Comparison of ENCODE assay signal across 9 mouse cellular contexts in the genomic region with DNA sequence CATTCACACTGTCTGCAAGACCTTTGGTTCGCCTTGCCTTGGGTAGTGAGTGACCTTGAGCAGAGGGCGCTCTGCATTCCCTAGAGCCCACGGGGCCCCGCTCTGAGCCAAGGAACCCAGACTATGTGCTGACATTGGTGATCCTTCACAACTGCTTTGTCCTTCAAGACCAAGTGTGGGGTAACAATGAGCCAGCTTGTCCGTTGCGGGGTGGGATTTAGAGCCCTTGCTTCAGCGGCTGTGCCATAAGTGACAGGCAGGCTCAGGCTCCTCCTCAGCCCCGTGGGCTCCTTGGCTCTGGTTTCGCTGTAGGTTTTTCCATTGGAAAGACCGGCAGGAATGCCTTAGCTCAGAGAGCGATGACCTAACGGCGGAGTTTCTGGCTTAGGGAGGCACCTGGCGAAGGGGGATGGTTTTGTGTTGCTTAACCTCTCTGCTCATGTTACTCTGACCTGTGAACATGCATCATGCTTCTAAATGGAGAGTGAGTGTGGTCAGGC.
DNase-seq lines count a peak whose midpoint lies in the region; ATAC-seq and TF ChIP-seq lines count a peak whose summit lies in the region.
"Had no signal": no experiment of that assay in that cellular context is flagged by ENCODE, and none has a peak within 500 bp of the region (broad histone marks: within the 10 kb centered on the region; RNA-seq: fewer than 3 reads in every experiment).

No protein-coding gene starts in this region.

- no peak for TF ChIP-seq POLR2A in heart, adult 2 months (IDR thresholded peaks at IDR 0.05; ENCODE audit: insufficient read depth, low read depth, low read length)

- peaks cover 4% of the 10 kb centered on the region; the same call in 1 of the 2 replicates for H3K9me3 ChIP-seq in forebrain, embryonic 10.5 days
- H3K9me3 ChIP-seq in forebrain, embryonic 13.5 days (replicated peaks): no peaks in the 10 kb centered on the region

- no peak overlapping the region for H3K4me2 ChIP-seq in forebrain, embryonic 13.5 days

- peaks cover 45% of the 10 kb centered on the region for H3K4me1 ChIP-seq in forebrain, embryonic 10.5 days
- H3K4me1 ChIP-seq in forebrain, embryonic 13.5 days: peaks cover 38% of the 10 kb centered on the region
- peaks cover 17% of the 10 kb centered on the region for H3K4me1 ChIP-seq in heart, adult 2 months (ENCODE audit: control insufficient read depth, insufficient read depth, low read length)

- DNase-seq in forebrain, embryonic 10.5 days (ENCODE audit: extremely low spot score, low spot score): no peak
- DNase-seq in ZHBTc4 (ENCODE audit: low read depth, low spot score) (peak; percentile 64), MN1 (ENCODE audit: low spot score) (no peak)
- DNase-seq in heart, adult 2 months: peak; percentile 43 to 72
- peak; percentile 18 for DNase-seq in kidney, postnatal 10 days
- no peak for DNase-seq in cerebellum, postnatal 14 days
- no peak for DNase-seq in layer of hippocampus, adult 8-10 months (ENCODE audit: low spot score in 2 of 2)
- DNase-seq: right cerebral cortex, postnatal 25 days had no signal

- no peak overlapping the region for H3K4me3 ChIP-seq in forebrain, embryonic 10.5 days
- H3K4me3 ChIP-seq in forebrain, embryonic 13.5 days: no peak overlapping the region
- no peak overlapping the region for H3K4me3 ChIP-seq in heart, adult 2 months

- WGBS in forebrain, embryonic 10.5 days: 87% methylated on average over 14 of the region's 14 CpGs
- WGBS in forebrain, embryonic 13.5 days: 83% methylated on average over 14 of the region's 14 CpGs
- 53% methylated on average over 14 of the region's 14 CpGs for WGBS in heart, adult 2 months

- intact Hi-C loops in heart, adult 2 months (cut with DNase I): no loop called here

- no peak overlapping the region for H3K9ac ChIP-seq in forebrain, embryonic 13.5 days
- peak overlapping the region; percentile 30; the same call in 1 of the 2 replicates for H3K9ac ChIP-seq in heart, adult 2 months (ENCODE audit: low read depth, low read length)

- TF ChIP-seq CTCF in heart, adult 2 months (IDR thresholded peaks at IDR 0.05): no peak

- no peaks in the 10 kb centered on the region for H3K79me2 ChIP-seq in heart, adult 2 months (replicated peaks; ENCODE audit: control insufficient read depth, insufficient read depth, low read length)

- no peaks in the 10 kb centered on the region for H3K27me3 ChIP-seq in forebrain, embryonic 10.5 days (ENCODE audit: poor library complexity, severe bottlenecking)
- no peaks in the 10 kb centered on the region for H3K27me3 ChIP-seq in forebrain, embryonic 13.5 days
- no peaks in the 10 kb centered on the region for H3K27me3 ChIP-seq in heart, adult 2 months (ENCODE audit: control insufficient read depth, insufficient read depth, low read length)

- 0 out of 2 replicates have a peak, but pooled peaks have one; percentile 50 for TF ChIP-seq EP300 in heart, adult 2 months (IDR thresholded peaks at IDR 0.05; ENCODE audit: insufficient read depth, low read depth, low read length)

- no peaks in the 10 kb centered on the region for H3K36me3 ChIP-seq in forebrain, embryonic 10.5 days (replicated peaks)
- H3K36me3 ChIP-seq in forebrain, embryonic 13.5 days (ENCODE audit: poor library complexity, severe bottlenecking): no peaks in the 10 kb centered on the region
- H3K36me3 ChIP-seq in heart, adult 2 months (ENCODE audit: control insufficient read depth, insufficient read depth, low read length): no peaks in the 10 kb centered on the region

- ATAC-seq in forebrain, embryonic 13.5 days: no peak

- H3K27ac ChIP-seq in forebrain, embryonic 10.5 days: peak overlapping the region; percentile 22
- no peak overlapping the region for H3K27ac ChIP-seq in forebrain, embryonic 13.5 days
- peak overlapping the region; percentile 79 for H3K27ac ChIP-seq in heart, adult 2 months

Comparison
In these comparisons a context has a peak if more than half of its experiments do, and no peak if none do; other contexts are left out.
1. DNase-seq: peak in ZHBTc4 (single experiment), heart, adult 2 months (2 of 2) and kidney, postnatal 10 days (single experiment); none in forebrain, embryonic 10.5 days (single experiment), cerebellum, postnatal 14 days (0 of 2), MN1 (single experiment) and layer of hippocampus, adult 8-10 months (0 of 2).